Mouse (Mus musculus) liver, embryonic 13.5 days (tissue): ENCODE data around the gene Frmd4a. TPM values are rescaled to one million over a fixed set of nuclear protein-coding genes. Genes with fewer than 3 reads are reported as not detected.

ENCODE experiments used
- ATAC-seq: fragments of 200-750 bp; cut with Nextera tagmentation; 2 replicates; pipeline ENCODE4 v1.8.0; 2017; ENCODE audit warnings: low read depth, mild to moderate bottlenecking, moderate number of reproducible peaks, moderate library complexity
- DNase-seq: peaks from one replicate; pipeline ENCODE4 v3.0.0; 2022
- H3K27ac ChIP-seq: fragments of 300-500 bp; sonication (generic); 2 replicates; pipeline ENCODE4 v1.5.1; 2015; ENCODE audit warnings: moderate library complexity, mild to moderate bottlenecking, inconsistent platforms
- H3K27me3 ChIP-seq: fragments of 300-500 bp; sonication (generic); 2 replicates; pipeline ENCODE4 v1.6.1; 2015; ENCODE audit warnings: mild to moderate bottlenecking, inconsistent platforms
- H3K36me3 ChIP-seq: fragments of 300-500 bp; sonication (generic); 2 replicates; pipeline ENCODE4 v1.6.1; 2015; ENCODE audit warnings: mild to moderate bottlenecking, inconsistent platforms
- H3K4me1 ChIP-seq: fragments of 300-500 bp; sonication (generic); replicated peaks from 2 replicates; pipeline ENCODE4 v1.6.1; 2015; ENCODE audit warnings: inconsistent platforms
- H3K4me2 ChIP-seq: fragments of 300-500 bp; sonication (generic); 2 replicates; pipeline ENCODE4 v1.6.1; 2015; ENCODE audit warnings: inconsistent platforms, mild to moderate bottlenecking, moderate library complexity
- H3K4me3 ChIP-seq: fragments of 300-500 bp; sonication (generic); replicated peaks from 2 replicates; pipeline ENCODE4 v1.5.1; 2015; ENCODE audit warnings: mild to moderate bottlenecking, inconsistent platforms
- H3K9ac ChIP-seq: fragments of 300-500 bp; sonication (generic); 2 replicates; pipeline ENCODE4 v1.6.1; 2015; ENCODE audit warnings: mild to moderate bottlenecking, inconsistent platforms
- H3K9me3 ChIP-seq: fragments of 300-500 bp; sonication (generic); replicated peaks from 2 replicates; pipeline ENCODE4 v1.6.1; 2016; ENCODE audit warnings: inconsistent platforms
- WGBS: fragments of 180-500 bp; shearing (Covaris S2); methylation state at CpG from one replicate; pipeline ENCODE4 v1.1.7; 2015; ENCODE audit not compliant: insufficient replicate concordance; 5-methylcytosine and 5-hydroxymethylcytosine counted together
- polyA plus RNA-seq: library from polyadenylated mRNA; unstranded; fragments of >200 nt; fragmentation: Nextera tagmentation; extraction: Ambion mirVana; gene quantifications from 2 replicates; pipeline ENCODE4 v1.2.1, GENCODE M21; 2015

Gene Frmd4a
- polyA plus RNA-seq, 1 experiment from 2014 or later, result 11.0 TPM

DNA sequence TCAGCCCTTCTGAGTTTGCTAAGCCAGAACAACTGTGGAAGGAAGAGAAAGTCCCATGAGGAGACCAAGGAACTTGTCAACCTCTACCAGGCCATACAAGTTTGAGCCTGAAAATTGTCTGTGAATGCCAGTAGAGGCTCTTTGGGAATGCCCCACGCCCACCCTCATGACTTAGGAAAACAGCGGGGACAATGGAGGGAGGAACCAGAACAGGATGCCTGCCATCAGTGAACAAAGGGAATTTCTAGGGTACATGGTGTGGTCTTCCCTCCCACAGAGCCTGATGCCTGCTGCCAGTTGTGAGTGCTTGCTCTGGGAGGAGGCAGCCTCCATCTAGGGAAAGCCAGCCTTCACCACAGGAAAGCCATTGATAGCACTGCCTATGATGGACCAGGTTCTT, 557.6 kb downstream of the Frmd4a start:
- ATAC-seq, result no peak
- WGBS, result 91% methylated on average over 2 of the region's 2 CpGs
- Histone ChIP-seq H3K27me3 (no peaks in the 10 kb centered on the region), H3K9me3 (no peaks in the 10 kb centered on the region), H3K36me3 (peaks cover 98% of the 10 kb centered on the region), H3K4me3 (no peak overlapping the region), H3K9ac (no peak overlapping the region), H3K27ac (peak overlapping the region; percentile 84), H3K4me1 (peaks cover 69% of the 10 kb centered on the region), H3K4me2 (no peak overlapping the region)
- no peak for DNase-seq

DNA sequence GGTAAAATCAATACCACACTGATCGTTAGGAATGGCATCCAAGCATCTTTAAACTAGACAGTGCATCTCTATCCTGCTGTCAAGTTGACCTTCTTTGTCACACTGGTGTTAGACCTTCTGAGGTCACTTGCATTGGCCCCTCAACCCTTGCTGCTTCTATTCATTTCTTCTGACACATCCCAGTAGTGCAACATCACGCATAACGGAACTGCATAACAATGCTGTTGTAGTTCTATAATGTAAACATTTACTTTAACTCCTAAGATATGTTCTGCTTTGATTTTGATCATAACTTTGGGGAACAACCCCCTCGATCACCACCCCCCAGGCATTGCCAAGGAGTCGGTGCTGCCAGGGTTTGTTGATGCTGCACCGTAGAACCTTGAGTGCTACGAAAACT, 558.5 kb downstream of the Frmd4a start:
- Histone ChIP-seq H3K36me3 (peaks cover 98% of the 10 kb centered on the region), H3K9me3 (no peaks in the 10 kb centered on the region), H3K4me1 (peaks cover 66% of the 10 kb centered on the region), H3K27ac (0 out of 2 replicates have a peak overlapping the region, but pooled peaks have one; percentile 84), H3K4me3 (no peak overlapping the region), H3K9ac (no peak overlapping the region), H3K4me2 (no peak overlapping the region), H3K27me3 (no peaks in the 10 kb centered on the region)
- WGBS, result 90% methylated on average over 7 of the region's 7 CpGs
- ATAC-seq (no peak), DNase-seq (no peak)

GRCm38 (mm10) chr2:4578291-4578690, 560.8 kb downstream of the Frmd4a start:
- Histone ChIP-seq H3K4me3 (no peak overlapping the region), H3K4me2 (no peak overlapping the region), H3K9ac (no peak overlapping the region), H3K27ac (no peak overlapping the region), H3K4me1 (peaks cover 58% of the 10 kb centered on the region), H3K36me3 (peaks cover 97% of the 10 kb centered on the region), H3K9me3 (no peaks in the 10 kb centered on the region), H3K27me3 (no peaks in the 10 kb centered on the region)
- DNase-seq (no peak), ATAC-seq (no peak)
- WGBS, result 79% methylated on average over 5 of the region's 5 CpGs

- Histone ChIP-seq H3K4me3 (no peak overlapping the region), H3K27ac (peak overlapping the region; percentile 16; the same call in 1 of the 2 replicates), H3K36me3 (peaks cover 92% of the 10 kb centered on the region), H3K9me3 (no peaks in the 10 kb centered on the region), H3K4me1 (peaks cover 49% of the 10 kb centered on the region), H3K27me3 (no peaks in the 10 kb centered on the region), H3K4me2 (no peak overlapping the region), H3K9ac (no peak overlapping the region)
- ATAC-seq (no peak), DNase-seq (no peak)
- WGBS, result 79% methylated on average over 8 of the region's 8 CpGs
Measured at GRCm38 (mm10) chr2:4579357-4580068, 562.0 kb downstream of the Frmd4a start.

DNA sequence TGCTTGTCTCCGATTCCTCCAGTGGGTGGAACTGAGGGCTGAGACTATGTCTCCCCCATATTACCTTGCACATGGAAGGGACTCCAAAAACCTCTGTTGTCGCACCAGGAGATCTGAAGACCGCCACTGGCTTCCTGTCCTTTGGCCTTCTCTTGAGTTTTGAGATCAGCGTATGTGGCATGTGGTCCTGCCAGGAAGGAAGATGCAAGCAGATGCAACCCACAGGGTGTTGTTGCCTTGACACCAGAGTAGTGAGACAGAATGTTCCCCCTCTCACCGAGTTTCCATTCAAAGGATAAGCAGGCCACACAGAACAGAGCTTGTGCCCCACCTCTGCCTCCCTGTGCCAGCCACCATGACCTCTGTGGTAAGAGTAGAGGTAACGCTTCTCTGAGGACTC, 563.1 kb downstream of the Frmd4a start:
- H3K36me3 ChIP-seq, result peaks cover 91% of the 10 kb centered on the region
- 58% methylated on average over 6 of the region's 6 CpGs for whole genome bisulfite sequencing

DNA sequence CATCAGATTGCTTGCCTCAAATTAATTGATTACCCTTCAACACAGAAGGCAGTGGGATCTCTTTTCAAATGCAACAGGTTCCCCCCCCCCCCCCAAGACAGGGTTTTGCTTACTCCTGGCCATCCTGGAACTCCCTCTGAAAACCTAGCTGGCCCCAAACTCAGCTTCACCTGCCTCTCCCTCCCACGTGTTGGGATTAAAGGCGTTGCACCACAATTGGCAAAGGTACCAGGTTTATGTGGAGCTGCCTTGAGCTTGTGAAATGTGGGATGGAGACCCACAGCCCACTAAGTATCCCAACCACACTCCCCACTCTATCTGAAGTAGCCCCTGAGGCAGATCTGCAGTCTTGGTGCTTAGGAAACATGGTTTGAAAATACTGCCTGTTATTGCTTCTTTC, 565.4 kb downstream of the Frmd4a start:
- DNase-seq (no peak), ATAC-seq (no peak)
- H3K36me3 ChIP-seq, result peaks cover 91% of the 10 kb centered on the region
- 83% methylated on average over 2 of the region's 2 CpGs for WGBS
- no peak overlapping the region for H3K27ac ChIP-seq
- H3K4me2 ChIP-seq, result no peak overlapping the region
- H3K9ac ChIP-seq, result no peak overlapping the region
- H3K27me3 ChIP-seq, result no peaks in the 10 kb centered on the region
- H3K4me3 ChIP-seq, result no peak overlapping the region
- no peaks in the 10 kb centered on the region for H3K9me3 ChIP-seq
- peaks cover 35% of the 10 kb centered on the region for H3K4me1 ChIP-seq

More for the DNA sequence above, 563.1 kb downstream of the Frmd4a start:
- Histone ChIP-seq H3K27me3 (no peaks in the 10 kb centered on the region), H3K4me3 (no peak overlapping the region), H3K9ac (no peak overlapping the region), H3K27ac (peak overlapping the region; percentile 9; the same call in 1 of the 2 replicates), H3K4me1 (peaks cover 38% of the 10 kb centered on the region), H3K4me2 (no peak overlapping the region), H3K9me3 (no peaks in the 10 kb centered on the region)
- DNase-seq (no peak), ATAC-seq (0 out of 2 replicates have a peak, but pooled peaks have one; percentile 17)

- no peak overlapping the region for H3K4me2 ChIP-seq
- no peak overlapping the region for H3K27ac ChIP-seq
- no peaks in the 10 kb centered on the region for H3K9me3 ChIP-seq
- peaks cover 91% of the 10 kb centered on the region for H3K36me3 ChIP-seq
- ATAC-seq (no peak), DNase-seq (no peak)
- WGBS, result 87% methylated on average over 5 of the region's 5 CpGs
- H3K4me1 ChIP-seq, result peaks cover 30% of the 10 kb centered on the region
- no peaks in the 10 kb centered on the region for H3K27me3 ChIP-seq
- no peak overlapping the region for H3K4me3 ChIP-seq
- no peak overlapping the region for H3K9ac ChIP-seq
Measured at GRCm38 (mm10) chr2:4584252-4584651, 566.7 kb downstream of the Frmd4a start.

DNA sequence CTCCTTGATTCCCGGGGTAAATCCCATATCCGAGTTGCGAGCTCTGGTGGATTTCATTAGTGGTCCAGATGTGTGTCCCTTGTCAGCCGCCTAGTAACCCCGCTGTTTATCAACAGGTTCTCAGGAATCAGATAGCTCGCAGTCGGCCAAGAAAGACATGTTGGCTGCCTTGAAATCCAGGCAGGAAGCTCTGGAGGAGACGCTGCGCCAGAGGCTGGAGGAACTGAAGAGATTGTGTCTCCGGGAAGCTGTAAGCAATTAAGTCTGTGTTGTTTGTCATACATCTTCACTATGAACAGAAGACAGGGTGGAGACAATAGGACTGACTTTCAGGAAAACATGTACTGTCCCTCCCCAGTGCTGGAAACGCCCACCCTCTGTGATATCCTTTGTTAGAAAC, 568.7 kb downstream of the Frmd4a start:
- Histone ChIP-seq H3K9ac (no peak overlapping the region), H3K4me3 (no peak overlapping the region), H3K27me3 (no peaks in the 10 kb centered on the region), H3K27ac (no peak overlapping the region), H3K4me2 (no peak overlapping the region), H3K9me3 (no peaks in the 10 kb centered on the region), H3K4me1 (peaks cover 30% of the 10 kb centered on the region), H3K36me3 (peaks cover 90% of the 10 kb centered on the region)
- WGBS, result 77% methylated on average over 11 of the region's 11 CpGs
- no peak for ATAC-seq
- DNase-seq, result no peak

GRCm38 (mm10) chr2:4587685-4588409, 570.3 kb downstream of the Frmd4a start:
- Histone ChIP-seq H3K4me3 (no peak overlapping the region), H3K27me3 (no peaks in the 10 kb centered on the region), H3K4me1 (peaks cover 27% of the 10 kb centered on the region), H3K27ac (no peak overlapping the region), H3K9me3 (no peaks in the 10 kb centered on the region), H3K36me3 (peaks cover 92% of the 10 kb centered on the region), H3K4me2 (no peak overlapping the region), H3K9ac (no peak overlapping the region)
- ATAC-seq (no peak), DNase-seq (no peak)
- WGBS, result 83% methylated on average over 13 of the region's 13 CpGs

GRCm38 (mm10) chr2:4591647-4592046, 574.1 kb downstream of the Frmd4a start:
- Histone ChIP-seq H3K9me3 (no peaks in the 10 kb centered on the region), H3K27ac (no peak overlapping the region), H3K36me3 (peaks cover 99% of the 10 kb centered on the region), H3K4me2 (no peak overlapping the region), H3K27me3 (no peaks in the 10 kb centered on the region), H3K9ac (no peak overlapping the region), H3K4me3 (no peak overlapping the region), H3K4me1 (peaks cover 28% of the 10 kb centered on the region)
- no peak for DNase-seq
- no peak for ATAC-seq
- WGBS, result 67% methylated on average over 3 of the region's 3 CpGs

- peaks cover 99% of the 10 kb centered on the region for H3K36me3 ChIP-seq
- H3K27ac ChIP-seq, result peak overlapping the region; percentile 36
Measured at GRCm38 (mm10) chr2:4592666-4593065, 575.1 kb downstream of the Frmd4a start.

More at GRCm38 (mm10) chr2:4592666-4593065, 575.1 kb downstream of the Frmd4a start:
- H3K4me2 ChIP-seq, result no peak overlapping the region
- no peak overlapping the region for H3K4me3 ChIP-seq
- 82% methylated on average over 7 of the region's 7 CpGs for WGBS
- peaks cover 25% of the 10 kb centered on the region for H3K4me1 ChIP-seq
- DNase-seq (no peak), ATAC-seq (no peak)
- no peak overlapping the region for H3K9ac ChIP-seq
- no peaks in the 10 kb centered on the region for H3K9me3 ChIP-seq
- no peaks in the 10 kb centered on the region for H3K27me3 ChIP-seq
